Mouse (Mus musculus) ES-E14 (cell line): ENCODE measurements around the gene Mdga1.

Experiments used
- HCFC1 ChIP-seq: IDR thresholded peaks from 2 replicates; pipeline ENCODE4 v1.6.1; 2012; ENCODE audit warnings: low read length, inconsistent platforms, borderline replicate concordance; ENCODE audit not compliant: insufficient read depth
- MAFK ChIP-seq: IDR thresholded peaks from 2 replicates; pipeline ENCODE4 v1.6.1; 2014; ENCODE audit warnings: mild to moderate bottlenecking, low read depth, low read length, inconsistent platforms; ENCODE audit not compliant: insufficient read depth

GRCm38 (mm10) chr17:29848793-29849435, 121.0 kb downstream of the Mdga1 start:
- no peak for TF ChIP-seq HCFC1
- TF ChIP-seq MAFK: peak; percentile 67
